Mouse (Mus musculus): ENCODE results near the gene Asap2.
A peak's percentile ranks its signal among the peaks of the same experiment; 100 is the strongest.

Gene Asap2

DNA sequence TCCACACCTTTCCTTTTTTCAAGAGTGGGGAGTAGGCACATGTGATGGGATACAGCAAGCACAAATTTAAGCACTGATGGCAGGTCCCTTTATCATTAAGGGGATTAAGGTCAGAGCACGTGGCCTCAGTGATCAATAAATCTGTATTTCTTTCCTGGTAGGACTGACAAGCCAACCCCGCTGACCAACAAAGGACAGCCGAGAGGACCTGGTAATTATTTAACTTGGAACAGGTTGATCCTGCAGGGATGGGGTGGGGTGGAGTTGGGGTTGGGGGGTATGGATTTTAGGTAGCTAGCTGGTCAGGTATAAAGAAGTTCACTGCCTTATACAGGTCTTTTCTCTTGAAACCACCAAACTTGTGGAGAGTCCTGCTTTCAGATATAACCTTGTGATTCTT is 274.7 kb downstream of the Asap2 start:
- no peak for DNase-seq (ENCODE audit: low spot score)

DNA sequence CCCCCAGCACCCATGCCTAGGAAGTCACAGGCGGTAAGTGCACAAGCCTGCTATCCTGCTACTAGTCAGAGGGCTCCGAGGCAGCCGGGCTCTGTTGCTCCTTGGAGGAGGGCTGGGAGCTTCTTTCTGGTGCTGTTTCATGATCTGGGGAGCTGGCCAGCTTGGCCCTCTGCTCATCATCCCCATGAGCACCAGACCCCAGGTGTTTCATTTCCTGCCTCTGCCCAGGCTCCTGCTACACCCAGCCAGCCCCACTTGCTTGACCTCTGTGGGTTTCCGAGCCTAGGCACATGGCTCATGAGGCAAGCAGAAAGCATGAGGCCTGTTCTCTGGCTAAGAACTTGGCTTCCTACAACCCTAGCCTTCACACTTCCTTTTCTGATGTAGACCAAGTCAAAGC is 275.2 kb downstream of the Asap2 start:
- DNase-seq (ENCODE audit: low spot score) = no peak

DNA sequence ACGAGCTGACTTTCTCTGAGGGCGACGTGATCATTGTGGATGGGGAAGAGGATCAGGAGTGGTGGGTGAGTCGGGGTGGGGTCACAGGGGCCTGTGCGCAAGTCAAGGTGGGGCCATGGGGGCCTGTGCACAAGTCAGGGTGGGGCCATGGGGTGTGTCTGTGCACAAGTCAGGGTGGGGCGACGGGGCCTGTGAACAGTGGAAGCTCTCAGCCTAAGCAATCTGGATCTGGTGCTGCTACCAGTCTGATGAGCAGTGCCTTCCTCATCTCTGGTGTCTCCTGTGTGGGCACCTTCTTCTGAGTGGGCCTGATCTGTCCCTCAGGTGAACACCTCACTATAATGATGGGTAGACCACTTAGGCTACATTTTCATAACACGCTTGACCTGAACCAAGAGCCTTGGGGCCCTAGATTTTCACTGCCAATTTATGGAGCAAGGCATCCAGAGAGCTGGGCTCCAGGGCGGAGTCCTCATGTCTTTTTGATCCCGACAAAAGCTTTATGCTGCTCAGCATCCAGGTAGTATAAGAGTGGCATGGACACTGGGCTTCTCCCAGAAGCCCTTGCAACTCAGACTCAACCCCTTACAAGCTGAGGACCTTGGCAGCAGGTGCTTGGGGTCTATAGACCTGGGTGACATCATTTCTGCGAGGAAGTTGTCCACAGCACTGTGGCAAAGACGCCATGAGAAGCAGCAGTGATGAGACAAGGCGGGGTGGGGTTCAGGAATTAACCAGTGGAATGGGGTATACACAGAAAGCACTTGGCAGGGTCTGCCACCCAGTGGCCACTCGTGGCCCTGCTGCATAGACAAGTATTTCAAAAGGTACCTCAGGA is 275.9 kb downstream of the Asap2 start:
- DNase-seq (ENCODE audit: low spot score) = peak; percentile 30

GRCm38 (mm10) chr12:21266784-21267098 is 276.5 kb downstream of the Asap2 start:
- DNase-seq (ENCODE audit: low spot score) = no peak

GRCm38 (mm10) chr12:21268083-21268616 is 277.9 kb downstream of the Asap2 start:
- no peak for DNase-seq (ENCODE audit: low spot score)

- no peak for DNase-seq (ENCODE audit: low spot score)
These were observed 284.2 kb downstream of the Asap2 start for GRCm38 (mm10) chr12:21274446-21274845.

GRCm38 (mm10) chr12:21277352-21277864 is 287.1 kb downstream of the Asap2 start:
- DNase-seq (ENCODE audit: low spot score) = no peak

DNA sequence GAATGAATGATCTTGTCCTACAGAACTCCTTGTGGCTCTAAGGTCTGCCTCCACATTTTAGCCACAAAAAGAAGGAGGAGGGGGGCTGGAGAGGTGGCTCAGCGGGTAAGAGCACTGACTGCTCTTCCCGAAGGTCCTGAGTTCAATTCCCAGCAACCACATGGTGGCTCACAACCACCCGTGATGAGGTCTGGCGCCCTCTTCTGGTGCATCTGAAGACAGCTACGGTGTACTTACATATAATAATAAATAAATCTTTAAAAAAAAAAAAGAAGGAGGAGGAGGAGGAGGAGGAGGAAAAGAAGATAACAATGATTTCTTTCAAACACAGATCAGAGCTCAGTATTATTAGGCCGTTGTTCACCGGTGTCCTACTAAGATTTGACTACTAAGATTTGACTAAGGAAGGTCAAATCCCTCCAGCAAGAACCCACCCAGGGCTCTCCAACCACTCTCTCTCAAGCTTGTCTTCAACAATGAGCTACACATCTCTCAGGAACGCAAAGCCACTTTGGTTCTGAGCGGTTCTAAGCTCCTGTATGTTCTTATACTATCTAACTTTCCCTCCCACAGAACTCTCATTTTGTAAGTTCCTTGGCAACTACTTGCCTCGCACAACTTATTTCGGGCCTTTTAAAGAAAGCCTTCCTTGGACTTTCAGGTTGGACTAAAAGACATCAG is 294.6 kb downstream of the Asap2 start, which contains the start of gene Cpsf3:
TSS of gene Cpsf3 (plus strand) at position 631 of the 681 bp plus-strand sequence.
- DNase-seq (ENCODE audit: low spot score) = no peak

DNA sequence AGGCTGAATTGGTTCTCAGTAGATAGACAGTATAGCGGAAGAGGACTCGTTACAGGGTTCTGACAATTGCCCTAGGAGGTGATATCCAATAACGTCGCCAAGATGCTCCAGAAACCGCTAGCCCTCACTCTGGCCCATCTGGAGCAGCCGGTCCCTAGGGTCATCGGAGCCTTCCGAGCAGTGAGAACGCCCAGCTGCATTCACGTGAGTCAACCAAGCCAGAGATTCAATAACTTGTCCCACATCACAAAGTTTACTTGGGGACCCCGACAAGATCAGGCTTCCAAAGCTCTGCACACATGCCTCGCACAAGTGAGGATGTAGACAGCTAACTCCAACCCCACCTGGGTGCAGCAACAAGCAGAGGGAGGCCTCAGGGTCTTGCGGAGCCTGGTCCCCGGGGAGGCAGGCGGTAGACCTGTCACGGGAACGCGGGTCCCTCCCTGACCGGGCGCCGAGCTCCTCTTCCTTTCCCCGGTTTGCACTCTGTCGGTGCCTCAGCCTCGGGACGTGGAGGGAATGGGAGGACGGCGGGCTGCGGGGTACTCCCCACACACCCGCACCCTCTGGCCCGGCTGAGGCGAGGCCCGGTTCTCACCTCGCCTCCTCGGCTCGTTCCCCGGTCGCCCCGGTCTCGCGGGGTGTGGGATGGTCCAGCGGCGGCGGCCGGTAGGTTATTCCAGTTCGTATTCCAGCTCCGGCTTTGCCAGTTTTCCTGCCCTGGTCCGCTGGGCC is 295.4 kb downstream of the Asap2 start:
- DNase-seq (ENCODE audit: low spot score) = no peak

GRCm38 (mm10) chr12:21286243-21286622 is 296.0 kb downstream of the Asap2 start, which contains the start of gene Itgb1bp1:
Itgb1bp1 (minus strand) TSS chr12:21286284.
- peak; percentile 98 for DNase-seq (ENCODE audit: low spot score)

DNA sequence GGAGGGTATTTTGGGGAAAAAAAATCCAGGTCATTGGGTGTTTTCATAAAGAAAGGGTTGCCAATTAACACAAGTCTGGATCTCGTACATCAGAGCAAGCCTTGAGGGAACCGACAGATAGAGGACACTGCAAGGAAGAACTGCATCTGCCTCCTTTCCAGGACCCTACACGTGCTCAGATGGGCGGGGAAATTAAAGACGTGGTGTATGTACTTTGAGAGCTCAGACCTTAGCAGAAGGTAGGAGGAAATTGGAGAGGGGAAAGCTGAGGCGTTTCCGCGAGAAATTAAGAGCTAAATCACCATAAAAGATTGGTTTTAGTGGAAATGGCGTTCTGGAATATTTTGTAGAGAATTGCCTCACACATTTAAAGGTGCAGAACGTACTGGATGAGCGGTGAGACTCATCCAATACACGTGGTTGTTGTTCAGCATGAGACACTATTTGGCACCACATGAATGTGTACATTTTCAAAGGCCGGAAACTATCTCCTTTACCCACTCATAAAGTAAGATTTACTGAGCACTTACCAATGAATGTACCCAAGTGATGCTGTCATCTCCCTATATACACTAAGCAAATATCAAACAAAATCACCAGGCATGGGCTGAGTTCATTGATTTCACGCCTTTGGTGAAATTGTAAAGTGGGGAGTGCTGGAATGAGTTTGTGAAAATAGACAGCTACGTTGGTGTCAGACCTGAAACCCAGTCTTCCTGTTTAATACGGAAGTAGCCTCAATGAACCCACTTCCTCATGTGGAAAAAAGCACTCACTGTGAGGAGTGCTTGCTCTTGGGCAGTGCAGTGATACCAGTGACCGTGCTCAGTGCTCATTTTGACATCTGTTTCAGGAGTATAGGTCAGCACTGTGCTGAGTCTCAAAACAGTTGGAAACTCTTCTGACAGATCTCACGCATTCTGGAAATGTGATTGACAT is 296.7 kb downstream of the Asap2 start:
- peak; percentile 18 for DNase-seq (ENCODE audit: low spot score)

GRCm38 (mm10) chr12:21288716-21289395 is 298.6 kb downstream of the Asap2 start:
- DNase-seq (ENCODE audit: low spot score) = no peak

GRCm38 (mm10) chr12:21289651-21290050 is 299.4 kb downstream of the Asap2 start:
- no peak for DNase-seq (ENCODE audit: low spot score)

DNA sequence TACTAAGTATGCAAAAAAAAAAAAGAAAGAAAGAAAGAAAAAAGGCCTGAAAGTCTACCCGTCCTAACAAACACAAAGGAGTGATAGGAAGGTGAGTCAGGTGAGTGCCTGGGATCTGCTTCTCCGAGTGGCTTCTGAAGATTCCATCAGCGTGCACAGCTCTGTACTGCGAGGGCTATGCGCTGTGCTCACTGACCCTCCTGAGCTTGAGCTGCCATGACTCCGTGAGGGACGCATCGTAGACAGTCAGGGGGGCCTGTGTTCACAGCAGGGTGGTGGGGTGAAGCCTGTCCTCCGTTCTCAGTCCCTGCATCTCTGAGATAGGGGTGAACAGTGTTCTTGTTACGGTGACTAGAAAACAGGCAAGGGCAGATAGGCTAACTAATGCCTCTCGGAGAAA is 308.6 kb downstream of the Asap2 start:
- DNase-seq (ENCODE audit: low spot score) = no peak

DNA sequence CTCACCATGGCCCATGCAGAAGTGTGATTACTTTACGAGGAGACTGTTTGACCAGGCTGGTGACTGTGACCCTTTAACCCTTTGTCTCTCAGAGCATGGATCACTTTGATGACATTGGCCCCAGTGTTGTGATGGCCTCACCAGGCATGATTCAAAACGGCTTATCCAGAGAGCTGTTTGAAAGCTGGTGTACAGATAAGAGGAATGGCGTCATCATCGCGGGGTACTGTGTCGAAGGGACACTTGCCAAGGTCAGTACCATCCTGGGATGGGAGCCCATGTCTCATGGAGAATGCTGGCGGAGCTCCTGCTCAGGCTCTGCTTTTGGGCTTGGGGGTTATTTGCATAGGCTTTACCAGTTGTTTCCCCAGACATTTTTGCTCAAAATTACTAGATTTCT is 311.1 kb downstream of the Asap2 start:
- DNase-seq (ENCODE audit: low spot score) = no peak

- DNase-seq (ENCODE audit: low spot score) = no peak
These were observed 311.7 kb downstream of the Asap2 start for GRCm38 (mm10) chr12:21301932-21302331.

GRCm38 (mm10) chr12:21302361-21302783 is 312.1 kb downstream of the Asap2 start:
- DNase-seq (ENCODE audit: low spot score) = no peak

GRCm38 (mm10) chr12:21305741-21306140 is 315.5 kb downstream of the Asap2 start:
- no peak for DNase-seq (ENCODE audit: low spot score)

GRCm38 (mm10) chr12:21306721-21307120 is 316.5 kb downstream of the Asap2 start:
- DNase-seq (ENCODE audit: low spot score) = no peak

DNA sequence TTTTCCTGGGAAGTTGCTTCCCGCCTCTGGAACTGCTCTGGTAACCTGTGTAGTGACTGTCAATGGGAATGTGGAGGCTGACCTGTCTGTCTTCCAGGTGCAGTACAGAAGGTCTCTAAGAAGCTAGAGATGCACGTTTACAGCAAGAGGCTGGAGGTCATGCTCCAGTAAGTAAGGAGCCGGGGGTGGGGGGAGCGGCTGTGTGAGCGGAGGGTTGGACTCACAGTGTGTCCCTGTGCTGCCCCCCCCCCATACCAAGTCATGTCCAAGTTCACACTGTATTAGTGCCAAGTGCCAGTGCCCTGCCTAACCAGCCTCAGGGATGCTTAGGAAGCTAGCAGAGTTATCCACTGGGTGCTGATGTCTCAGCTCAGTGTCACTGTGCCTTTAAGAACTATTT is 321.9 kb downstream of the Asap2 start:
- no peak for DNase-seq (ENCODE audit: low spot score)
